Mouse (Mus musculus) liver, embryonic 18 days (tissue): Measurements from ENCODE around the gene Gna12. TPM values are rescaled to one million over a fixed set of nuclear protein-coding genes. Genes with fewer than 3 reads are reported as not detected.

Experiments
- polyA plus RNA-seq: library from polyadenylated mRNA; depleted of rRNA; stranded (reverse); fragments of >200 nt; gene quantifications from 2 replicates; pipeline ENCODE4 v1.2.3, GENCODE M21; 2012; rRNA removed

Gna12 gene
- polyA plus RNA-seq, result 13.3 and 14.3 TPM in 2 replicates

DNA sequence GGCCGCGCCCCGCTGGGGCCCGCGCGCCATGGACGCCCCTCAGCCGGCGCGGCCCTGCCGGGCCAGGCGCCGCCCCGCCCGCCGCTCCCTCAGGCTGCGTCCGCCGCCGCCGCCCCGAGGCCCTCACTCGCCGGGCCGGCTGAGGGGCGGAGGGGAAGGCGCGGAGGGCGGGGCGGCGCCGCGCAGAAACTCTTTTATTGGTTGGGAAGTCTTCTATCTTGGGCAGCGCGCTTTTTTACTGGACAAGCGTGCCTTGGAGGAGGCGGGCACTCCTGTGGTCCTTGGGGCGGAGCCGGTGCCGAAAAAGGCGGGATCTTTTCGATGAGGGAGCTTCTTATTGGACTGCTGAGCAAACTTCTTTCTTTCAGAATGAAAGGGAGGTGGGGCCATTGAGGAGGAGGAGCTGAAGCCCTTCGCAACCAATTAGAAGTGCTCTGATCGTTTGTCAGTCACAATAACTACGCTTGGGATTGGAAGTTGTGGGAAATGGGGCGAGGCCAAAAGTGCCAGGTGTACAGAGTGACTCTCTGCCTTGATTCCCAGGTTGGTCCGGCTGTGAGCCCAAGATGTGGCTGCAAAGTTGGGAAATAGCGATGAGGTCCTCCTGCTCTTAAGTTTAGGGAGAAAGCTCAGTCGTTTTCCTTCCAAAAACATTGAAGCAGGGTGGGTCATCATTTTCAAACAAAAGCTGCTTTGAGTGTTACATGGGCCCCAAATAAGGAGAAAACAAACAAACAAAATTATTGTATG is at the start of gene Gna12:
Gene Gna12, minus strand, starts transcription at position 118 of the 750 bp plus-strand sequence.

DNA sequence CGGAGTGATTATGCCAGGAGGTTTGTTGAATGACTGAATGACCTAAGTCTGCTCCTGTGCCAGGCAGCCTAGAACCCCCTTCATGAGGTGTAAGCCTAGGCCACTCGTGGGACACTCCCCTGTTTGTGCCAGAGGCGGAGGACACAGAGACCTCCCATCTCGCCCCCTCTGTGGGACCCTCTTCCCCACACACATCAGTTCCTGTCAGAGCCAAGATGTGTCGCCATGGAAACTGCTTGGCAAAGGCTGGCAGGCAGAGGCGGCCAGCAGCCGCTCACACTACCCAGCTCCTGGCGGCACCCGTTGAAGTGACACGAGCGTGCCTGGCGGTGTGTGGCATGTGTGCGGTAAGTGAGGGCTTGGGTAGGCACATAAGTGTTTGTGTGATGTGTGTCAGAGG is 106.4 kb downstream of the Gna12 start, which contains the start of gene Amz1:
Gene Amz1, plus strand, starts transcription at position 306 of the 400 bp plus-strand sequence.

Other genes with a start within 250 kb of the Gna12 start
- gene Lfng, start 223.1 kb downstream of the Gna12 start, polyA plus RNA-seq, result 10.8 and 11.5 TPM in 2 replicates
- 6.1 and 7.6 TPM in 2 replicates for gene Ttyh3, start 181.4 kb downstream of the Gna12 start, polyA plus RNA-seq
- 4.4 and 6.1 TPM in 2 replicates for gene Iqce, start 128.1 kb downstream of the Gna12 start, polyA plus RNA-seq
- 5.1 and 5.8 TPM in 2 replicates for gene Brat1, start 125.4 kb downstream of the Gna12 start, polyA plus RNA-seq
- gene Amz1, start 106.3 kb downstream of the Gna12 start, polyA plus RNA-seq, result 1.1 and 1.2 TPM in 2 replicates
- 0.28 and 0.34 TPM in 2 replicates for gene Card11, start 170.2 kb upstream of the Gna12 start, polyA plus RNA-seq